Mouse (Mus musculus) neutrophil, adult 65 days (primary cell): ENCODE data around the gene Gm13279. TPM values are rescaled to one million over a fixed set of nuclear protein-coding genes. Genes with fewer than 3 reads are reported as not detected.

Experiments
- total RNA-seq: library from RNA; stranded (reverse); gene quantifications from 2 replicates; pipeline ENCODE4 v1.2.4, GENCODE M21; 2023

Gm13279 gene
- total RNA-seq: not detected in 2 replicates

GRCm38 (mm10) chr4:88797097-88797496 is at the start of gene Gm13279:
Gm13279 (plus strand) TSS chr4:88797397.

GRCm38 (mm10) chr4:88754818-88755340 is 42.3 kb upstream of the Gm13279 start, which contains the start of gene Gm13271:
Gm13271 (plus strand) TSS chr4:88754868.

GRCm38 (mm10) chr4:88759610-88760268 is 37.5 kb upstream of the Gm13279 start, which contains the start of gene Gm13283:
Gm13283 (plus strand) TSS chr4:88760119.

GRCm38 (mm10) chr4:88773534-88773933 is 23.7 kb upstream of the Gm13279 start, which contains the start of gene Gm13290:
Gm13290 (plus strand) TSS chr4:88773834.

GRCm38 (mm10) chr4:88776622-88777021 is 20.6 kb upstream of the Gm13279 start, which contains the start of gene Gm13289:
Gm13289 (plus strand) TSS chr4:88776922.

GRCm38 (mm10) chr4:88779550-88779949 is 17.6 kb upstream of the Gm13279 start, which contains the start of gene Gm13272:
Gm13272 (plus strand) TSS chr4:88779850.

GRCm38 (mm10) chr4:88781831-88782230 is 15.4 kb upstream of the Gm13279 start, which contains the start of gene Ifnz:
Ifnz (plus strand) TSS chr4:88782131.

GRCm38 (mm10) chr4:88785409-88785808 is 11.8 kb upstream of the Gm13279 start, which contains the start of gene Gm13276:
Gm13276 (plus strand) TSS chr4:88785709.

GRCm38 (mm10) chr4:88788402-88788801 is 8.8 kb upstream of the Gm13279 start, which contains the start of gene Gm13277:
Gm13277 (plus strand) TSS chr4:88788632.

GRCm38 (mm10) chr4:88791250-88791649 is 5.9 kb upstream of the Gm13279 start, which contains the start of gene Gm13278:
Gm13278 (plus strand) TSS chr4:88791550.

GRCm38 (mm10) chr4:88793936-88794675 is 3.1 kb upstream of the Gm13279 start, which contains the start of gene Gm13275:
Gm13275 (plus strand) TSS chr4:88794487.

GRCm38 (mm10) chr4:88799365-88799764 is 2.2 kb downstream of the Gm13279 start, which contains the start of gene Gm13285:
Gm13285 (plus strand) TSS chr4:88799665.

GRCm38 (mm10) chr4:88802954-88803353 is 5.8 kb downstream of the Gm13279 start, which contains the start of gene Gm13287:
Gm13287 (plus strand) TSS chr4:88803254.

GRCm38 (mm10) chr4:88805231-88805630 is 8.0 kb downstream of the Gm13279 start, which contains the start of gene Gm13288:
Gm13288 (plus strand) TSS chr4:88805531.

GRCm38 (mm10) chr4:88815928-88816327 is 18.7 kb downstream of the Gm13279 start, which contains the start of gene Ifna7:
Ifna7 (plus strand) TSS chr4:88816228.

GRCm38 (mm10) chr4:88819659-88820058 is 22.5 kb downstream of the Gm13279 start, which contains the start of gene Ifna11:
Ifna11 (plus strand) TSS chr4:88819959.

GRCm38 (mm10) chr4:88827116-88827515 is 29.9 kb downstream of the Gm13279 start, which contains the start of gene Ifna6:
Ifna6 (plus strand) TSS chr4:88827416.

GRCm38 (mm10) chr4:88835225-88835624 is 38.0 kb downstream of the Gm13279 start, which contains the start of gene Ifna5:
Ifna5 (plus strand) TSS chr4:88835525.

GRCm38 (mm10) chr4:88841438-88841911 is 44.3 kb downstream of the Gm13279 start, which contains the start of gene Ifna4:
Ifna4 (plus strand) TSS chr4:88841861.

